Mouse (Mus musculus) kidney, postnatal 0 days (tissue): ENCODE measurements around the gene Dynlt1c. TPM values are rescaled to one million over a fixed set of nuclear protein-coding genes. Genes with fewer than 3 reads are reported as not detected.
"Not testable (repeated sequence)": the region's sequence is repeated elsewhere in the genome, so short reads cannot be mapped to it uniquely, and the experiment has no call there.

Source experiments
- ATAC-seq: fragments of 200-750 bp; cut with Nextera tagmentation; replicated peaks from 2 replicates; pipeline ENCODE4 v1.8.0; 2017; ENCODE audit warnings: low read depth, moderate number of reproducible peaks, moderate TSS enrichment, moderate library complexity; ENCODE audit not compliant: low FRiP score
- DNase-seq: peaks from one replicate; pipeline ENCODE4 v3.0.0-alpha.2; 2016; ENCODE audit warnings: low spot score
- H3K27ac ChIP-seq: fragments of 300-500 bp; sonication (generic); 2 replicates; pipeline ENCODE4 v1.5.1; 2014; ENCODE audit warnings: mild to moderate bottlenecking
- H3K27me3 ChIP-seq: fragments of 300-500 bp; sonication (generic); 2 replicates; pipeline ENCODE4 v1.6.1; 2014; ENCODE audit warnings: low read length, mixed read lengths; ENCODE audit not compliant: insufficient read depth
- H3K36me3 ChIP-seq: fragments of 300-500 bp; sonication (generic); 2 replicates; pipeline ENCODE4 v1.6.1; 2014; ENCODE audit warnings: low read length, mixed read lengths; ENCODE audit not compliant: insufficient read depth
- H3K4me1 ChIP-seq: fragments of 300-500 bp; sonication (generic); replicated peaks from 2 replicates; pipeline ENCODE4 v1.6.1; 2014; ENCODE audit warnings: antibody characterized with exemption, low read length, mixed read lengths; ENCODE audit not compliant: insufficient read depth
- H3K4me2 ChIP-seq: fragments of 300-500 bp; sonication (generic); 2 replicates; pipeline ENCODE4 v1.6.1; 2014; ENCODE audit warnings: mild to moderate bottlenecking, low read length, moderate library complexity, mixed read lengths
- H3K4me3 ChIP-seq: fragments of 300-500 bp; sonication (generic); replicated peaks from 2 replicates; pipeline ENCODE4 v1.5.1; 2014; ENCODE audit warnings: low read depth, low read length
- H3K9ac ChIP-seq: fragments of 300-500 bp; sonication (generic); 2 replicates; pipeline ENCODE4 v1.6.1; 2014; ENCODE audit warnings: low read depth, low read length
- H3K9me3 ChIP-seq: fragments of 300-500 bp; sonication (generic); replicated peaks from 2 replicates; pipeline ENCODE4 v1.6.1; 2016; ENCODE audit warnings: low read length, inconsistent platforms, mixed read lengths
- WGBS: fragments of 180-500 bp; shearing (Covaris S2); extraction: QIAGEN DNeasy Blood & Tissue Kit; methylation state at CpG from one replicate; pipeline ENCODE4 v1.1.7; 2014; 5-methylcytosine and 5-hydroxymethylcytosine counted together
- polyA plus RNA-seq: library from polyadenylated mRNA; unstranded; fragments of >200 nt; fragmentation: Nextera tagmentation; extraction: Ambion mirVana; gene quantifications from 2 replicates; pipeline ENCODE4 v1.2.1, GENCODE M21; 2015

Dynlt1c gene
- polyA plus RNA-seq, 1 experiment from 2014 or later: 20.8 TPM

DNA sequence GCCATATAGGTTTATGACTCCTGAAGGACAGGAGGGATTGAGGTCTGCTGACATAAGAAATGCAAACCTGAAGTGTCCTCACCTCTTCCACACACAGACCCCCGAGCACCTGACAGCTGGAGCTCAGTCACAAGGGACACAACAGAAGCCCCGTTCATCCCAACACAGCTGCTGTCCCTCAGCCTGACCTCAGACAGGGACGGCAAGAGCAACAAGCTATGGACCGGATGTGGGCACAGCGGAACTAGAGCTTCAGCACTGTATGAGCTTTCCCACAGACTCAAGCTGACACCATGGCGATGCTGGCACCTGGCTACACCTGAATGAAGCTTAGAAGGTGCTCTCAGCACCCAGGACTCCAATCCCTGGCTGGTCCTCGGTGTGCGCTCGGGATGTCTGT is 12.8 kb downstream of the Dynlt1c start:
- not testable (repeated sequence) for H3K4me3 ChIP-seq, H3K9me3 ChIP-seq, H3K4me2 ChIP-seq, DNase-seq, H3K27ac ChIP-seq, H3K9ac ChIP-seq, ATAC-seq, H3K27me3 ChIP-seq, H3K36me3 ChIP-seq, H3K4me1 ChIP-seq
- 77% methylated on average over 5 of the region's 9 CpGs for WGBS

GRCm38 (mm10) chr17:6616731-6617130 is 15.3 kb downstream of the Dynlt1c start:
- H3K9me3 ChIP-seq, H3K4me3 ChIP-seq, ATAC-seq, H3K4me1 ChIP-seq, H3K27ac ChIP-seq, DNase-seq, H3K27me3 ChIP-seq, H3K4me2 ChIP-seq, H3K9ac ChIP-seq, H3K36me3 ChIP-seq: not testable (repeated sequence)
- 93% methylated on average over 9 of the region's 9 CpGs for WGBS

- not testable (repeated sequence) for H3K4me2 ChIP-seq, H3K27me3 ChIP-seq, H3K36me3 ChIP-seq, DNase-seq, H3K27ac ChIP-seq, H3K4me3 ChIP-seq, H3K4me1 ChIP-seq, H3K9ac ChIP-seq, H3K9me3 ChIP-seq
- 24% methylated on average over 5 of the region's 13 CpGs for WGBS
- ATAC-seq: peak; percentile 72
Measured at GRCm38 (mm10) chr17:6617689-6618400, 16.4 kb downstream of the Dynlt1c start.

- DNase-seq, H3K4me2 ChIP-seq, H3K27ac ChIP-seq, H3K36me3 ChIP-seq, H3K4me1 ChIP-seq, ATAC-seq, H3K9ac ChIP-seq, H3K9me3 ChIP-seq, H3K4me3 ChIP-seq, H3K27me3 ChIP-seq: not testable (repeated sequence)
- WGBS: 97% methylated on average over 5 of the region's 5 CpGs
Measured at GRCm38 (mm10) chr17:6619271-6619670, 17.8 kb downstream of the Dynlt1c start.

- not testable (repeated sequence) for ATAC-seq, H3K4me1 ChIP-seq, H3K27ac ChIP-seq, H3K27me3 ChIP-seq, H3K4me3 ChIP-seq, DNase-seq, H3K36me3 ChIP-seq, H3K4me2 ChIP-seq, H3K9ac ChIP-seq, H3K9me3 ChIP-seq
- 73% methylated on average over 5 of the region's 6 CpGs for WGBS
Measured at GRCm38 (mm10) chr17:6620035-6620434, 18.6 kb downstream of the Dynlt1c start.

GRCm38 (mm10) chr17:6620730-6621451 is 19.4 kb downstream of the Dynlt1c start:
- H3K27ac ChIP-seq, H3K4me1 ChIP-seq, DNase-seq, H3K4me2 ChIP-seq, H3K9ac ChIP-seq, H3K27me3 ChIP-seq, H3K9me3 ChIP-seq, H3K4me3 ChIP-seq, ATAC-seq, H3K36me3 ChIP-seq: not testable (repeated sequence)
- WGBS: 77% methylated on average over 17 of the region's 20 CpGs

DNA sequence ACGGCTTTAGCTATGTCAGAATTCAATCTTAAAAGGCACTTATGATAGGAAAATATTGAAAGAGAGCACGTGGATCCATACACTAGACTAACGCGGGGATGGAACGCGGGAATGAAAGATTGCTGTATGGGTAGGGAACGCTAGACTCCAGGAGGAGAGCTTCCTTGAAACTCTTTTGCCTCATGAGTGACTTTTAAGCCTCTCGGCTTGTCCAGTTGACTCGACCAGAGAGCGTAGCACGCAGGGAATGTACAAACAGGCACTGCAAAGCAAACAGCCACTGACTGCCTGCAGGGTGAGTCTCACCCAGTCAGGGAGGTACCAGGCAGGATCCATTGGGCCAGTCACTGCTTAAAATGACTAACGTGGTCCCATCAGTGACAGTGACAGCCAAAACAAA is 20.5 kb downstream of the Dynlt1c start:
- not testable (repeated sequence) for H3K9me3 ChIP-seq, ATAC-seq, H3K27me3 ChIP-seq, H3K4me2 ChIP-seq, H3K36me3 ChIP-seq, DNase-seq, H3K9ac ChIP-seq, H3K27ac ChIP-seq, H3K4me3 ChIP-seq, H3K4me1 ChIP-seq
- 88% methylated on average over 11 of the region's 12 CpGs for WGBS

DNA sequence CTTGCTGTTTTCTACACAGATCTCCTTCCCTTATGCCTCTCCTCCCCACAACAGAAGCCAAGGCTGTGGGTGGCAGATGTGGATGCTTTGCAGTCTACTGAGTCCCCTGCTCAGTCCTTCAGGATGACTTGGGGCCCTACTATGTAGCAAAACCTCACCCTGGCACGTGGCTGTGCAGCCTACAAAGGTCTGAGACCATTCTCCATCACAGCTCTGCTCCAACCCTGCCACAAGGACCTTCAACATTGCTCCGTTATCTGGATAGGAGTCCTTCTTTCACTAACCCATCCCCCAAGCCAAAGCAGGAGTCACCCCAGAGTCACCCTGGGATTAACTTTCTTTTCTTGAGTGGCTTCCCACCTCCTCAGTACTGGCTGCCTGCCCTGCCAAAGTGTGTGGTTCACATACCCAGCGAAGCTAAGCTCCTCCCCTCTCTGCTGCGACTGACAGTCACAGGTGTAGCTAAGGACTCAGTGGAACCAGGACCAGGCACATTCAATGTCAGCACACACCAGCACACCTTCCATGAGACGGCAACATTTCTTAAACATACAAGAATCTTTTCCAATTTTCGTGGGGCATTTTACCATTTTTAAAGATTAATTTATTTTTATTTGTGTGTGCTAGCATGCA is 23.6 kb downstream of the Dynlt1c start:
- H3K4me3 ChIP-seq, H3K36me3 ChIP-seq, DNase-seq, H3K27me3 ChIP-seq, H3K9ac ChIP-seq, ATAC-seq, H3K4me1 ChIP-seq, H3K27ac ChIP-seq, H3K4me2 ChIP-seq, H3K9me3 ChIP-seq: not testable (repeated sequence)
- WGBS: 42% methylated on average over 1 of the region's 6 CpGs

DNA sequence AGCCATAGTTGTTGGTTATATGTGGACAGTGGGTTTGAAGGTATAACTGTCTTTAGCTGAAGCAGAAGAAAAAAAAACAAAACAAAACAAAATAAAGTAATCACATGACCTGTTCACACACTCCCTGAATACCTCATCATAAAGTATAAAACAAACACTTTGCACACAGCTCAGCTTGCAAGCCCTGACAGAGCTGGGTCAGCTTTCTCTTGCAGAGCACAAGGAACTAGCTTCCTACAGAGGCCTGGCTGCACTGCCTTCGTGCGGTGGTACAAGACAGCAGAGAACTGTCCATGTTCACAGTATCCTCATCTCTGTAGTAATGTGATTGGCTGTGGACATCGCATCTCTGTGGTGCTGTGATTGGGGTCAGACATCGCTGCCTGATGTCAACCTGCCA is 28.9 kb downstream of the Dynlt1c start:
- not testable (repeated sequence) for ATAC-seq, DNase-seq, H3K9ac ChIP-seq, H3K4me3 ChIP-seq, H3K4me2 ChIP-seq, H3K9me3 ChIP-seq, H3K27ac ChIP-seq, H3K27me3 ChIP-seq, H3K4me1 ChIP-seq, H3K36me3 ChIP-seq
- 84% methylated on average over 4 of the region's 4 CpGs for WGBS
